Mouse (Mus musculus) adrenal gland, adult 8-10 months (tissue): Measurements from ENCODE around the gene Parp8. TPM values are rescaled to one million over a fixed set of nuclear protein-coding genes. Genes with fewer than 3 reads are reported as not detected.

ENCODE experiments used
- DNase-seq: peaks from one replicate; pipeline ENCODE4 v3.0.0; 2022
- total RNA-seq, 4 experiments: library from RNA; stranded (reverse); gene quantifications; 2 replicates each; pipeline ENCODE4 v1.2.4; 2022

Gene Parp8
- total RNA-seq: 10 to 100 TPM in 3 of 4 experiments, 1 to 10 TPM in 1; 9.7 to 23.7 (median 16.7) TPM

GRCm38 (mm10) chr13:117025226-117026067, at the start of gene Parp8:
Gene Parp8 (minus strand): TSS chr13:117025537.
- peak; percentile 37 for DNase-seq

- no peak for DNase-seq
Measured at GRCm38 (mm10) chr13:117062628-117063315, 37.4 kb upstream of the Parp8 start.

- no peak for DNase-seq
Measured at GRCm38 (mm10) chr13:117056466-117056865, 31.1 kb upstream of the Parp8 start.

DNA sequence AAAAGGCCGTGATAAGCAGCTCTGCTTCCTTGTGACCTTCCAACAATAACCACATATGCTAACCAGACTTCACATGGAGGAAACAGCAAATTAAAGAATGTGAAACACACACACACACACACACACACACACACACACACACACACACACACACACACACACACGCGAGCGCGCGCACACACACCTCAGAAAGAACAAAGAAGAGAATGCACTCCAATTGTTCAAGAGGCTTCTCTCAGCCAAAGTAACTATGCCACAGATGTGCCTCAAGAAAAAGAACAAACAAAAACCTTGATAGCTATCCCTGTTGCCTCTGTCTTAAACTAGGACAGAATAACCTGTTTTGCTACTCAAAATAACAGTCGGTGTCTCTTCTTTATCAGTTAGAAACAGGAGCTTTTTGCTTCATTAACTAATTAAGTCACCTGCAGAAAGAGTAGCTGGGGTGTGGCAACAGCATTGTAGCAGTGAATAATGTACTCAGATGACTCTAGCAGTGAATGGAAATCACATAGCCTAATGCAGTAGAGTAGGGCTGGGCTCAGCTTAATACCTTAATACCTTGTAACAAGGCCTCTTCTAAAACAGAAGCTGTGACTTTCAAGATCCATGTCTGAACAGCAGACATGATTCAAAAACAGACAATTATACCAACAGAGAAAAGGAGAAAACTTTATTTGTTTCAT, 29.6 kb upstream of the Parp8 start:
- no peak for DNase-seq

DNA sequence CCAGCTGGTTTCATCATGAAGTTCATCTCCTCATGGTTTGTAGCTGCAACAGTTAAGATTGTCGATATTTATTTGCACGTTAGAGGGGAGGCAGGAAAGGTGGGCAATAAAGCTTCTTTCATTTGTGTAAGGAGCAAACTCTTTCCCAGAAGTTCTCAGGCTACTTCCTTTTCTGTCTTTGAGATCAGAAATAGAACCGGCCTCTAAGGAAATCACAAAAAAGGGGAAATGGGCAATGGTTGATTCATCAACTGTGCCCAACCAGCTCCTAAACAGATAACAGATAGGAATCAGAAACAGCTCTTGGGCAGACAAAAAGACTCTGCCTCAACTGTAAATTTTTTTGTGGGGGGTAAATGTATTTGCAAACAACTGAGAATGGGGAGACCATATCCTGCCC, 27.4 kb upstream of the Parp8 start:
- DNase-seq: no peak

GRCm38 (mm10) chr13:117048541-117048971, 23.2 kb upstream of the Parp8 start:
- no peak for DNase-seq

DNA sequence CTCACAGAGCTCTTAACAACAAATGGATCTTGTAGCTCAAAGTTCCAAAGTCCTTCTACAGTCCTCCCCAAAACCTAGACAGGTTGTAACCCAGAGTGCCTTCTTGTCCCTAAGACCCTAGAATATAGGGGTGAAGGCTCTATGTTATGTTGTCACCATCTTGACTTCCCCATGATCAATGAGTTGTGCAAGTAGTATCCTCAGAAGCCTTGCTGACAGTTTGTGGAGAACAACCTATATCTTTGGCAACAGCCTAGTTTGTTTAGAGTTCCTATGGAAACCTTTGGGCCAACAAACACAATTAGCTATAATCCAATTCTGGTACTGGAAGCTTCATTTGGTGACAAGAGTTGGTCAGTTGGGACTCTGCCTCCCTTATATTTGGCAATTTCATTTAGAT, 18.2 kb upstream of the Parp8 start:
- no peak for DNase-seq

GRCm38 (mm10) chr13:117041021-117041420, 15.7 kb upstream of the Parp8 start:
- no peak for DNase-seq

DNA sequence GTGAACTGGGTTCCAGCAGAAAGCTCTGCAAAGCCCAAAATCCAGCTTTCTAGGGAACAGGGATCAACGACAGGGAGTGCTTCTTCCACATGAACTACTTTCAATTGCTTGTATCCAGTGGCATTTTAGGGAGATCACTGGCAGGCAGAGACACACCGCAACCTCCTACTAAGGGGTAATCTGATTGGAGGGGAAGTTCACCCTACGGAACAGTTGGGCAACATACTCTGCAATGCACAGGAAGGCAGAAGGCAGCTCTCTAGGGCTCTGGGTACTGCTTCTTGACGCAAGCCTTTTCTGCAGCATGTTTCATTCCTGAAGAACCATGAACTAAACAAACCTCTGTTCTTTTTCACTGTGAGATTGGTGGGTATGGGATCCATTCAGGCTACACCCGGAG, 10.9 kb upstream of the Parp8 start:
- no peak for DNase-seq

DNA sequence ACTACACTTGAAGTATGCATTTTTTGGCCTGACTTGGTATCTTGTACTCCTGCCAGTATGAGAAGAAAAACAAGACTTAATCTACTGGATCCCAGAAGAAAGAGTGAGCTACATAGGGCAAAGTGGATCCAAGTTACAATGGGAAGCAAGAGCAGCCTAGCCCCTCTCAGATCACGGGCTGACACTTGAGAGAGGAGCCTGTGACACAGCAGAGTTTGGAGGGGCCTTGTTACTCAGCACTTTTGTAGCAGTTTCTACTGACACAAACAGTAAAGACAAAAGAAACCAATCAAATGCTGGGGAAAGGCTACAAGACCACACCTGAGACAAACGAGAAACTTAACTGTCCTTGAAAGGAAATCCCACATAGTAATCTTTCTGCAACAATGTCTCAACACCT, 9.8 kb upstream of the Parp8 start:
- no peak for DNase-seq

DNA sequence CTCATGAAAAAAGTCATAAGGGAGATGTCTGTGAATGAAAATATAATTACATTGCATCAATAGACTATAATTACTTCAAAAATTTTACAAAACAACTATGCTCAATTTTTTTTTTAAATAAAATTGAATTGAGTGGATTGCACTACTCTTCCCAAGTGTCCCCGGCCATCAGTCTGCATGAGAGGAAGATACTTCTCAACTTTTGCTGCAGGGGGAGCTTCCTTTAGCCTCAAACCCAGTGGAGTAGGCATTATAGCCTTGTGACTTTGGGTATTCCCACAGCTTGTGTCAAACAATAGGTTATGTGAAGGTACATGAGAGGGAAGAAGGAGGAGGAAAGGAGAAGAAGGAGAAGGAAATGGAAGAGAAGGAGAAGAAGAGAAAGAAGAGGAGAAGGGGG, 9.3 kb upstream of the Parp8 start:
- DNase-seq: no peak

GRCm38 (mm10) chr13:117033676-117034308, 8.5 kb upstream of the Parp8 start:
- DNase-seq: no peak

- DNase-seq: no peak
Measured at GRCm38 (mm10) chr13:117032402-117032801, 7.1 kb upstream of the Parp8 start.

DNA sequence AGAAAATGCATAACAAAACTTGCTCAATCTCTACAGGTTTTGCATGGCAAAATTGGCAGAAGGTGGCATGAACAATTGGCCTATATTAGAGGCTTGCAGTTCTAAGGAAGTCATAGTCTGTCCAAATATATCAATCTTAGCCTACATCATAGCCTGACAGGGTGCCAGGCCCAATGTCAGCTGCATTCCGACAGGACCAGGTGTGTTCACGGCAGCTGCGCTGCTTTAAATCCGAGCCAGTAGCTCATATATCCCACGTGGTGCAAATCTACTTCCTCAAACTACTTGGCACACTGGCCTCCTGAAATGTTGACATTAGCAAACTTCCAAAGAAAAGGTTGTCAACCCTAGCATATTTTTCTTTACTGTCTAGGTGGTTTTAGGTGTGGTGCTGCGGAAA, 6.2 kb upstream of the Parp8 start:
- no peak for DNase-seq

DNA sequence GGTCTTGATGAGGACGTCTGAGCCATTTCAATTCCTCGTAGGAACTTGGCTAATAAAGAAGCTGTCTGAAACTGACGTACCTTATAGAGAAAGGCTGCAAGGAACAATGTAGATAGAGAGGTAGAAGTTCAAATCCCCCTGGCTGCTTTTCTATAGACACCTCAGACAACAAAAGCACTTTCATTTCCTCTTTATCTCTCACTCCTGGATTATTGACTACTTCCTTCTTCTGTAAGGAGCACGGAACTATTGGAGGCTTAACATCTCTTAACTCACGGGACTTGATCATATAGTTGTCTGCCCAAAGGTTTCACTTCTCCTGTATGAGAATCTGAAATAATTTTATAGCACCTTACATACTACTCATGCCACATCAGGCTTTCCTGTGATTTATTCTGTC, 2.9 kb upstream of the Parp8 start:
- DNase-seq: no peak

DNA sequence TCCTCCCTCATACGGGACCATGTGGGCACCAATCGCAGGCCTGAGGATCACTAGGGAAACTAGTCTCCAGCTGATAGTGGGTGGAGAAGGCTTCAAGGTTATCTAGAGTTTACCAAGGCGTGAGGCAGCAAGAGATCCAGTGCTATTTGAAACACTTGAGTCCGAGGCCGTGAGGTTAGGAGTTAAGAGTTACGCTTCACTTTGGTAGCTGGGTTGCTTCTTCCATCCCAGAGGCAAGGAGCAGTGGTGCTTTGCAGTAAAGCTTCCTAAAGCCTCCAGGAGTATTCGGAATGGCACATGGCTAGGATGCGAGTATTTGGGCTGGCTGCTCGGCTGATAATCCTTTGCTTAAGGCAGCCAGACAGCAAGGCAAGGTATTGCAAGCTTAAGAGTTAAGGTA, 2.0 kb upstream of the Parp8 start:
- no peak for DNase-seq

DNA sequence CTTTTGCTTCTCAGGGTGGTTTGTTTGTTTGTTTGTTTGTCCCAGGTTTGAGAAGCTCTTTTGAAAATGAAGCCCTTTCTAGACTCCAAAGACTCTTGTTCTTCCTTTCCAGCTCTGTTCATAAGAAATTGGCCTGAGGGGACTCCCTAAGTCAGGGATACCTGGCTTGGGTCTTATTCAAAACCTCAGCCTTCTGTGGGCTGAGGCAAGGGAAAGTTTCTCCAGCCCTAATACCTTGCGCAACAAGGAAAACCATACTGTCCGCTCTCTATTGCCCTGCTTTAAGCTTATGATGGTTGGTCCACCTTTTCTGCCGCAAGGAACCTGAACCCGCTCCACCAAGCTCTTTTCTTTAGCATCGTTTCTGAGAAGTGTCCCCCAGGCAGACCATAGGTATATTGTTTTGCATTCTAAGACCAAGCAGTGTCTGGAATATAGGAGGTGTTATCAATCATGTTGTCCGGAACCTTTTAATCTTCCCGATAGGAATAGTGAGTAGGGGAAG, 991 bp upstream of the Parp8 start:
- no peak for DNase-seq

DNA sequence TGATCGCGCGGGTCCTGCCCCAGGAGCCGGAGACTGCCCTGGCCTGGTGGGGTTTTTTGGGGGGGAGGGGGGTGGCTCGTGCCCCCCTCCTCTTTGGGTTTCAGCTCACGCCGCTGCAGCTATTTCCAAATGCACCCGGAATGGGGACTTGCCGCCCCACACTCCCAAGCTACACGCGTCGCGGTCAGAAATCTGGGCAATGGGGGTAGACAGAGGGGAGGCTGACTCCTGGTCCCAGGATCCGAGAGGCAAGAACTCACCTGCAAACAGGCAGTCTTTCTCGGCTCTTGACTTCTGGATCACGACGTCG, 466 bp downstream of the Parp8 start:
- peak; percentile 5 for DNase-seq

DNA sequence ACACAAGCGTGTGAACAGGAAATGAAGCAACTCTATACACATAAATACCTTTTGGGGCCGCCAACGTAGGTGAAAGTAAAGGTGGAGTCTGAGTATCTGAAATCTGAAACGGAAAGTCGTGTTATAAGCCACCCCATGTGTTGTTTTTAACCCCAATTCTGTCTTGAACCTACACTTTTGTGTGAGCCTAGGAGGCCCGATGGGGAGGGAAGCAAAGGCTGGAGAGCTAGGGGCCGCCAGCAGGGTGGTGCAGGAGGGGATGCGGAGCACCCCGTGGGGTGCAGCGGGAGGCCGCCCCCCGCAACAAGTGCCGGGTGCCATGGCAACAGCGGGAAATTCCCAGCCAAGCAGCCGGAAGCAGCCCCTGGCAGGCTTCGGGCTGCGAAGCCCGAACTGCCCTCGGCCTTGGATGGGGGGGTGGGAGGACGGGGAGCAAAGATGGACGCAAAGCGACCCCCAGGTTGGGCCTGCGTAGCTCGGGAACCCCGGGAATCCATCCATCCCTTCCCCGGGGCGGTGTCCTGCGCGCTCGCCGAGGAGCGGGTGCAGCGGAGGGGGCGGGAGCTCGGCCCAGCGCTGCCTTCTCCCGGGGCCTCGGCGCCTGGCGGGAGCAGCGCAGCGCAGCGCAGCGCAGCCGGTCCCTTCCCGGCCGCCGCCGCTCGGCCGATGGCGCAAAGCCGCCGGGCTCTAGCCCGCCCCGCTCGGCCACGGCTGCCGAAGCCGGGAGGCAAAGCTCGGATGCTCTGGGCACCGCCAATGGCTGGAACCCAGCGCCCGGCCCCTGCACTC, 1.0 kb downstream of the Parp8 start:
- DNase-seq: peak; percentile 26

GRCm38 (mm10) chr13:117023346-117024050, 1.8 kb downstream of the Parp8 start:
- no peak for DNase-seq

DNA sequence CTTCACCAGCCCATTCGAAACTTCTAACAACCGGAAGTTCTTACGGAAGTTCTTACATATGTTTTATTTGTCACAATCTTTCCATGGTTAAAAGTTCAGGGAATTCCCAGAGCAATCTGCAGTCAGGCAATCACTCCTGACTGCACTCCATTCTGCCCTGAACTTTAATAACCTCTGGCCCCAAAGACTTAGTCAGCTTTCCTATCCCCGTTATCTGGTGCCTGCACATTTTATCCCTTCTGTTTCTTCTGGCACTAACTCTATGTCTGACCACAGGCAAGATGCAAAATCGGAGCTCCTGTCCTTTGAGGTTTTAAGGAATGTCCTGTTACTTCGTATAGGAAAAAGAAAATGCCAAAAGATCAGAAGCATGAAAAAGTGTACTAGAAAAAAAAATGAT, 4.7 kb downstream of the Parp8 start:
- DNase-seq: no peak
